Mouse (Mus musculus) erythroblast, embryonic 14.5 days (primary cell): Measurements from ENCODE around the gene Slc13a5.

Source experiments
- GATA1 ChIP-seq: IDR thresholded peaks from 2 replicates; pipeline ENCODE4 v1.6.1; 2012; ENCODE audit warnings: low read length, inconsistent platforms, mixed read lengths
- TAL1 ChIP-seq: IDR thresholded peaks from 3 replicates; pipeline ENCODE4 v1.6.1; 2012; ENCODE audit warnings: low read length, inconsistent platforms, mixed read lengths

- no peak for TF ChIP-seq TAL1
- TF ChIP-seq GATA1: no peak
These were observed 70.5 kb downstream of the Slc13a5 start for GRCm38 (mm10) chr11:72196506-72196905.
